Mouse (Mus musculus): ENCODE data around the gene Prox1. TPM values are rescaled to one million over a fixed set of nuclear protein-coding genes. Genes with fewer than 3 reads are reported as not detected.

The Prox1 gene
- polyA plus RNA-seq, 1 experiment: 2.9 TPM

DNA sequence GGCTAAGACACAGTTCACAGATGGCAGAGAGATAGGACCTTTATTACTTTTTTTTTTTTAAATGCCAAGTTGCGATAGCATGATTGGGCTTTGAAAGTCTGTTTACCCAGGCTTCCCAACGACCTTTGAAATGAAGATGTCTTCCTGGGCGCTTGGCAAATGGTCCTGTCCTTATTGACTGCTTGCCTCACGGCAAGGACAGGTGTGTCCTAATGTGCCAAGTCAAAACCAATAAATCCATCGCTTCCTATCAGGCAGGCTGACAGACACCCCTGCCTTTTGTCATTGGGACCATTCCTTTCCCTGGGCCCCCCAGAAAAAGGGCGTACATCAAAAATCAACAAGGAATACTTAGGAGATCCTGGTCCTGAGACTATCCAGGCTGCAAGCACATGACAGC lies 22.7 kb downstream of the Prox1 start:
- DNase-seq (ENCODE audit: extremely low spot score in 1 of 2, low spot score in 1 of 2): no peak

- DNase-seq (ENCODE audit: extremely low spot score in 1 of 2, low spot score in 1 of 2): no peak
These were observed 26.1 kb downstream of the Prox1 start for GRCm38 (mm10) chr1:190144416-190144815.

GRCm38 (mm10) chr1:190143593-190143992 lies 26.9 kb downstream of the Prox1 start:
- DNase-seq (ENCODE audit: extremely low spot score in 1 of 2, low spot score in 1 of 2): no peak

- DNase-seq (ENCODE audit: extremely low spot score in 1 of 2, low spot score in 1 of 2): no peak
These were observed 27.9 kb downstream of the Prox1 start for GRCm38 (mm10) chr1:190142584-190142983.

GRCm38 (mm10) chr1:190140519-190140918 lies 30.0 kb downstream of the Prox1 start:
- no peak for DNase-seq (ENCODE audit: extremely low spot score in 1 of 2, low spot score in 1 of 2)

- DNase-seq (ENCODE audit: extremely low spot score in 1 of 2, low spot score in 1 of 2): no peak
These were observed 30.7 kb downstream of the Prox1 start for GRCm38 (mm10) chr1:190139711-190140405.

DNA sequence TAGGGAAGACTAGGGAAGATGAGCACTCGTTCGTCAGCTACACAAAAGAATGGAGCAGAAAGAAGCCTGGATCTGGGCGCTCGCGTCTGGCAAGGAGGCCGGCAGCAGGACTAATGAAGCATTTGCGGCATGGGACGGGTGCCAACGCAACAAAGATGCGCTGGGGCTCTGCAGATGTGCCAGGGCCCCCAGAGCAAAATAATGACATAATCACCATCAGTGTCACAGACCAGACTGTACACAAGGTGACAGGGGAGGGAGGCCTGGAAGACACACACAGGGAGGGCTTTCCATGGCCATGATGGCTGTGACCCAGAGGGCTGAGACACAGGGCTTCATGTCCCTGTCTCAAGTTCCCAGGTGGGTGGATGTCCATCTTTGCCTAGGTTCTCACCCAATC lies 32.6 kb downstream of the Prox1 start:
- no peak for DNase-seq (ENCODE audit: extremely low spot score in 1 of 2, low spot score in 1 of 2)

DNA sequence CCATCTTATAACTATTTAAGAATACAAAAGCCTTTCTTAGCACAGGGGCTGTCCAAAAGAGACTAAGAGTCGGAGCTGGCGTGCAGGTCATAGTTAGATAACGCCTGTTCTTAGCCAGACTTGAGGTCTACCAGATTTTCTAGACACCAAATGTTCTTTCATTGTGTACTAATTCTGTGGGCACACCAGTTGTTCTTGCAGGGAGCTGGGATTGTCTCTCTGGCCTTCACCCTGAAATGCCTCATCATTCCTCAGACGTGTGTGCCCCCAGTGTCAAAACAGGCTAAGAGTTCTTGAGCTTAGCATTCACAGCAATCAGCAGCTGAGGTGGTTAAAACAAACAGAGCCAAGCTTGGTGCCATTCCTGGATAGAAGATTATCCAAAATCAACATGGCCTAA lies 37.6 kb downstream of the Prox1 start:
- no peak for DNase-seq (ENCODE audit: extremely low spot score in 1 of 2, low spot score in 1 of 2)

- no peak for DNase-seq (ENCODE audit: extremely low spot score in 1 of 2, low spot score in 1 of 2)
These were observed 39.6 kb downstream of the Prox1 start for GRCm38 (mm10) chr1:190130888-190131287.

DNA sequence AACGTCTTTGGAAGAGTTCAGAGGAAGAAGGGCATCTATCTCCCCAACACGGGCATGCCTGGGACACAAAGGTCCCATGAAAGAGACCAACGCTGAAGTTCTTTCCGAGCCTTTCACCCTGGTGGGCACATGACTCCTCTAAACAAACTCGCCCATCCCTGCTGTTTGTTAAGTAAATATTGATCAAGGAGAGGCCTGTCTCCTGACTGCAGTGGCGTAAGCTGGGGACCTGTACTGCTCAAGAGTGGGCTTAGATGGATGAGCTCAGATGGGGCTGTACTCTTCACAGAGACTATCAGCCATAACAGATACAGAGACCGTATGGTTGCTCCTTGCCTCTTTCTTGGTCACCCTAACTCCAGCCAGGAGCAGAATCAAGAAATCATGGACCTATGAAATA lies 41.0 kb downstream of the Prox1 start:
- no peak for DNase-seq (ENCODE audit: extremely low spot score in 1 of 2, low spot score in 1 of 2)

GRCm38 (mm10) chr1:190128674-190129322 lies 41.7 kb downstream of the Prox1 start:
- DNase-seq (ENCODE audit: extremely low spot score in 1 of 2, low spot score in 1 of 2): no peak

DNA sequence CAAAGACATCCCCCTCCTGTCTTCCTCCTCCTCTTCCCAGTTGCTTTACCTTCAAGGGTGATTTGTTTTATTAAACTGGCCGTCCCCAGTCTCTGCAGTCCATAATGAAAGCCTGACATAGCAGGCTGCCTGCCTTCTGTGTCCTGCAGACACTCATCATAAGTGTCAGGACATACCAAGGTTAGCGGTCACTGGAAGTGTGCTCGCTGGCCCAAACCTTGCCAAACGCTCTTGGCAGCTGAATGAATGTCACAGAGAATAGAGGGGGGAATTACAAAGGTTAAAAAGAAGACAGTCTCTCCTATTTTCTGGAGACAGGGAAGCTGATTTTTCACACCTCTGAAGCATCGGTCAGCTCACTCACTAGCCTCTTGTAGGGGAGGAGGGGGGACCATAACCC lies 42.6 kb downstream of the Prox1 start:
- DNase-seq (ENCODE audit: extremely low spot score in 1 of 2, low spot score in 1 of 2): no peak

- no peak for DNase-seq (ENCODE audit: extremely low spot score in 1 of 2, low spot score in 1 of 2)
These were observed 43.2 kb downstream of the Prox1 start for GRCm38 (mm10) chr1:190127163-190127795.

DNA sequence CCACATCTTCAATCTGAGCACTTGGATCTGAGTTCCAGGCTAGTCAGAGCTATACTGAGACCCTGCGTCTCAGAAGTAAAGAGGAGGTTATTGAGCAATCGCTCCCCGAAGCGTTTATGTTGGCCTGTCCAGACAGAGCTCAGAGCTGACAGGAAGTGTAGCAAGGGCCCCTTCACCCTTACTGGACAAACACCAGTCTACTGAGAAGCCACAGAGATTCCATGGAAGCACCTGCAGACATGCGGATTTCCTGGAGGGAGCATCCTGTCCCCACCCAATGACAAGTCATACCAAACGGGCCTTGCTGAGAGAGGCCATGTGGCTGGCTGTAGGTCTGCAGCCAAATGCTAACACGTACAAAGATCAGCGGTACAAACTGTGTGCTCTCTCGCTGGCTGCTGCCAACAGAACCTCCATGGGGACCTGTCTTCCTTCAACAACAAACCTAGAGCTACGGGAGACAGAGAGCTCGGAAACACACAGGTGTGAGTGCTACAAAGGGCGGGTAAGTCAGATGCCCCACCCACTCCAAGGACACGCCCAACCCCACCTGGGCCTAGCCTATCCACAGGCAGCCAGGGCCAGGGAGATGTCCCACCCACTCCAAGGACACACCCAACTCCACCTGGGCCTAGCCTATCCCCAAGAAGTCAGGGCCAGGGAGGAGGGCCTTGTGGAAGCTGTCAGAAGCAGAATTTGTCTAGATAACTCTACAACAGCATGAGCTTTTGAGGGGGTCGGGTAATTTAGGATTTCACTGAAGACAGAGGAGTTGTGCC lies 45.4 kb downstream of the Prox1 start:
- DNase-seq (ENCODE audit: extremely low spot score in 1 of 2, low spot score in 1 of 2): no peak

DNA sequence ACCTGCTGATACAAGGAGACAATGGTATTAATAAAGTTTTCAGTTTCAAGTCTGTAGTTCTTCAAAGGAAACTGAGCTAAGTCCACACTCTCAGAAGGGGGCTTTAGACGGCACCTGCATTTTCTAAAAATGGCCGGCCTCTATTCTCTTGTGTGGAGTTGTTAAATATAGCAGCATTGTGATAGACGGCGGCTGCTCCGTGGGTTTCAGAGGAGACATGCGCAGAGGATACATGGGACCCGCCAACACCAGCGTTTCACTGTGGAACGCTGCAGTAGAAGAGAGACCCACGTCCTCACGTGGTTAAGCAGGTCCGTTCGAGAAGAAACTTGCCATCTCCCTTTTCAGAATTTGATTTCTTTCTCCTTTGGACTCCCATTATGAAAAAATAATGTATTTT lies 47.1 kb downstream of the Prox1 start:
- no peak for DNase-seq (ENCODE audit: extremely low spot score in 1 of 2, low spot score in 1 of 2)

GRCm38 (mm10) chr1:190115985-190116384 lies 54.5 kb downstream of the Prox1 start:
- DNase-seq (ENCODE audit: extremely low spot score in 1 of 2, low spot score in 1 of 2): no peak

DNA sequence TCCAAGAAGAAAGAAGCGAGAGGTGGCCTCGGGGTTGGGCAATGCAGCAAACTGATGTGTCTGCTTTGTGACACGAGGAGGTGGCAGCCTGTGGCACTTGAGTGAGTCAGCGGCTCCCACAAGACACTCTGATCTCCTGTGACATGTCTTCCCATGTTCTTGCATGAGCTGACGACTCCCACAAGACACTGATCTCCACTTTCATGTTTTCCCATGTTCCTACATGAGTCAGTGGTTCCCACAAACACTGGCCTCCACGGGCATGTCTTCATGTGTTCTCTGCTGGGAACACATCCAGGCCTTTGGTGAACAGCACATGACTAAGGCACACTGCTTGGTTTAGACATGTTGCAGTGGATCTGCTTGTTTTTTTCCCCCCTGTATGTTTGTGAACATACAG lies 58.8 kb downstream of the Prox1 start:
- DNase-seq (ENCODE audit: extremely low spot score in 1 of 2, low spot score in 1 of 2): no peak

DNA sequence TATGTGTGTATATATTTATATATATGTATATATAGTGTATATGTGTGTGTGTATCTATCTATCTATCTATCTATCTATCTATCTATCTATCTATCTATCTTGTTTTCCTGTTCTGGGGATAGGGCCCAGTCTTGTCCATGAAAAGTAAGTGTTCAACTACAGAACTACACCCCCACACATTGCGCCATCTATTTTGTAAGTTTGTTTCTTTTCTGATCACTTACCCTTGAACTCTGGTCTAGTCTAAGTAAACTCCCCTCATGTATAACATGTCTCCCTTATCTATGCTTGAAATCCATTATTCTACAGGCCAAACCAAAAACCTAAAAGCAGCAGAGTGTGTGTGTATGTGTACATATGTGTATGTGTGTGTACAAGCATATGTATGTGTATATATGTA lies 62.9 kb downstream of the Prox1 start:
- no peak for DNase-seq (ENCODE audit: extremely low spot score in 1 of 2, low spot score in 1 of 2)

- no peak for DNase-seq (ENCODE audit: extremely low spot score in 1 of 2, low spot score in 1 of 2)
These were observed 63.7 kb downstream of the Prox1 start for GRCm38 (mm10) chr1:190106674-190107420.

DNA sequence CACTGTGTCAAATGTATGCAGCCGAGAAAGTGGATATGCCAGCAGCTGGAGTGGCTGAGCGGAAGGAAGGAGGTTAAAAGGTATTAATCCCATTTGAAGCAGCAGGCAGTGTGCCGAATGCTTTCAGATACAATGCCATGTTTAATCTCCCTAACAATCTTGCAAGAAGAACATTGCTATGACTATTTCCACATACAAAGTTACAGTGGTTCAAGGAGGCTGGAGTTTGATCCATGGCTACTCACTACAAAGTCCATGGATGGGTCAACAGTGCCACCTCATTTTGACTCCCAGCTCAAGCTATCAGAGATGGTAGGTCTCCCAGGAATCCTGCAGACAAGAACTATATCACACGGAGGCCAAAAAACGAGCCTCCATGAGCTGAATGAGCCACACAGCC lies 64.5 kb downstream of the Prox1 start:
- DNase-seq (ENCODE audit: extremely low spot score in 1 of 2, low spot score in 1 of 2): no peak

- peak; percentile 3 to 54 for DNase-seq (ENCODE audit: extremely low spot score in 1 of 2, low spot score in 1 of 2)
These were observed 77.2 kb downstream of the Prox1 start for GRCm38 (mm10) chr1:190093326-190093725.

All from frontal cortex, adult 2 months (tissue).